Mouse (Mus musculus): Measurements from ENCODE around the gene Msmb. TPM values are rescaled to one million over a fixed set of nuclear protein-coding genes. Genes with fewer than 3 reads are reported as not detected.

The Msmb gene
- total and polyA plus RNA-seq, 3 experiments, result not detected

DNA sequence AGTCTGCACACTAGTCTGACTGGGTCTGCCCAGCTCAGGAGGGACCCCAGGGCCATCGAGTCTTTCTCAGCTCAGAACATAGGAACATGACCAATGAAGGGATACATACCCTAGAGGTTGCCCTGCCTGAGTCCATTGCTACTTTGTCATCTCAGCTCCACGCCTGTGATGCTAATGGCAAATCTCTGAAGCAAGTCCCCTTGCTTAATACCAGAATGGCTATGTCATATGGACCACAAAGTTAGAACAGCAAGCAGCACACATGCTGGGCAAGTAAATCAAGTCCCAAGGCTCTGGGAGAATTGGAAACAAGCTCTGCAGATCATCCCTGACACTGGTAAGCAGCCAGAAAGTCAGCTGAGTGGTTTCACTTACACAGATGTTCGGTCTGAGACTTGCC lies 42.9 kb upstream of the Msmb start:
- no peak overlapping the region for H3K27ac ChIP-seq (ENCODE audit: control insufficient read depth, low read depth, low read length)
- no peak for DNase-seq (ENCODE audit: low read depth, low spot score)
- peaks cover 0 to 40% of the 10 kb centered on the region in 2 experiments; a peak in 2 of 4 replicates for H3K36me3 ChIP-seq (ENCODE audit: control insufficient read depth in 1 of 2, insufficient read depth in 2 of 2, low read length in 2 of 2)
- no peaks in the 10 kb centered on the region for H3K79me2 ChIP-seq (ENCODE audit: control insufficient read depth, insufficient read depth, low read length, poor library complexity)
- TF ChIP-seq CTCF (IDR thresholded peaks at IDR 0.05 in 2 of 3, conservative IDR thresholded peaks at IDR 0.05 in 1 of 3; ENCODE audit: control insufficient read depth in 1 of 3, insufficient read depth in 1 of 3, low read depth in 2 of 3, low read length in 3 of 3, poor library complexity in 1 of 3, severe bottlenecking in 1 of 3), result no peak
- TF ChIP-seq ZC3H11A (IDR thresholded peaks at IDR 0.05; ENCODE audit: low read depth, low read length), result no peak
- H3K9me3 ChIP-seq (replicated peaks; ENCODE audit: insufficient read depth, low read length), result no peaks in the 10 kb centered on the region
- no peak overlapping the region for H3K9ac ChIP-seq (ENCODE audit: control insufficient read depth, low read depth, low read length, poor library complexity, severe bottlenecking)
- H3K4me1 ChIP-seq (ENCODE audit: control insufficient read depth in 1 of 2, insufficient read depth in 2 of 2, low read length in 2 of 2), result no peaks in the 10 kb centered on the region
- H3K4me3 ChIP-seq (ENCODE audit: control insufficient read depth in 1 of 2, insufficient read depth in 1 of 2, low read depth in 2 of 2, low read length in 2 of 2), result no peak overlapping the region
- H3K27me3 ChIP-seq (ENCODE audit: control insufficient read depth in 1 of 2, insufficient read depth in 2 of 2, low read length in 2 of 2), result no peaks in the 10 kb centered on the region

DNA sequence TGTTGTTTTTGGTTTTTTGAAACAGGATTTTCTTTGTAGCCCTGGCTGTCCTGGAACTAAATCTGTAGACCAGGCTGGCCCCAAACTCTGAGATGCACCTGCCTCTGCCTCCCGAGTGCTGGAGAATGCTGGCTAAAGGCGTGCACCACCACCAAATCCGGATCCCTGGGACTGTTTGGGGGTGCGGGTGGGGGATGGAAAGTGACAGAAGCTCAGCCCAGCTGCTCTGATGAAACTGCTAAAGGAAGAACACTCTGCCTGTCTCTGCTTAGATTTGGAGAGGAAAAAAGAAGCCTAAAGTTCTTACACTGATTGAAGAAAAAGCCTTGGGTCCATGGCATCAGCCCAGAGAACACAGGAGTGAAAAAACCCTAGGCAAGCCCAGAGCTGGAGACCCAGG lies 38.3 kb upstream of the Msmb start:
- no peak overlapping the region for H3K9ac ChIP-seq (ENCODE audit: control insufficient read depth, low read depth, low read length, poor library complexity, severe bottlenecking)
- peaks cover 7% of the 10 kb centered on the region in 2 experiments for H3K4me1 ChIP-seq (ENCODE audit: control insufficient read depth in 1 of 2, insufficient read depth in 2 of 2, low read length in 2 of 2)
- no peaks in the 10 kb centered on the region for H3K79me2 ChIP-seq (ENCODE audit: control insufficient read depth, insufficient read depth, low read length, poor library complexity)
- no peaks in the 10 kb centered on the region for H3K9me3 ChIP-seq (replicated peaks; ENCODE audit: insufficient read depth, low read length)
- no peak for DNase-seq (ENCODE audit: low read depth, low spot score)
- peaks cover 5 to 17% of the 10 kb centered on the region in 2 experiments for H3K36me3 ChIP-seq (ENCODE audit: control insufficient read depth in 1 of 2, insufficient read depth in 2 of 2, low read length in 2 of 2)
- TF ChIP-seq SMC3 (IDR thresholded peaks at IDR 0.05; ENCODE audit: low read depth, low read length), result no peak
- TF ChIP-seq MAZ (IDR thresholded peaks at IDR 0.05; ENCODE audit: low read depth, low read length), result no peak
- TF ChIP-seq BHLHE40 (IDR thresholded peaks at IDR 0.05; ENCODE audit: borderline replicate concordance, low read depth, low read length), result no peak
- no peak for TF ChIP-seq CHD1 (IDR thresholded peaks at IDR 0.05; ENCODE audit: low read depth, low read length)
- TF ChIP-seq TCF12 (IDR thresholded peaks at IDR 0.05; ENCODE audit: low read depth, low read length), result no peak
- no peak for TF ChIP-seq ZNF384 (IDR thresholded peaks at IDR 0.05; ENCODE audit: low read depth, low read length)
- no peak for TF ChIP-seq RCOR1 (IDR thresholded peaks at IDR 0.05; ENCODE audit: low read depth, low read length)
- no peak for TF ChIP-seq E2F4 (IDR thresholded peaks at IDR 0.05; ENCODE audit: borderline replicate concordance, low read depth, low read length)
- H3K27ac ChIP-seq (ENCODE audit: control insufficient read depth, low read depth, low read length), result no peak overlapping the region
- no peak overlapping the region for H3K4me3 ChIP-seq (ENCODE audit: control insufficient read depth in 1 of 2, insufficient read depth in 1 of 2, low read depth in 2 of 2, low read length in 2 of 2)
- no peaks in the 10 kb centered on the region for H3K27me3 ChIP-seq (ENCODE audit: control insufficient read depth in 1 of 2, insufficient read depth in 2 of 2, low read length in 2 of 2)

DNA sequence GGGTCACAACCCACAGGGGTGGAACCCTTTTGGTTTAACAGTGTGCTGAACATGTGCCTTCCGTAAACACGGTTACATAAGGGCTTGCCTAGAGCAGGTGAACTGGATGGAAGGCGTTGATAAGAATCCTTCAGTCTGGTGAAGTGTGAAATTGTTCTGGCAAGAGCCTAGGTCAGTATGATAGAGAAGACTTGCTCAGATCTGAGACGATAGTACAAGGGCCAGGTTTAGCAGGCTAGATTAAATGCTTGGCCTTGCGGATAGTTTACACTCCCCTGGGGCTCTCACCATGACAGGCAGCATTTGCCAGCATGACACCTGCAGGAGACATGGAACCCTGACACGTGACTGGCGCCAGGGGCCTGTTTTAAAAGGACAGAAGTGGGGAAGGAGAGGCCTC lies 36.2 kb upstream of the Msmb start:
- DNase-seq (ENCODE audit: low read depth, low spot score), result peak; percentile 19
- H3K36me3 ChIP-seq (ENCODE audit: control insufficient read depth in 1 of 2, insufficient read depth in 2 of 2, low read length in 2 of 2), result peaks cover 2 to 5% of the 10 kb centered on the region in 2 experiments
- no peak overlapping the region for H3K9ac ChIP-seq (ENCODE audit: control insufficient read depth, low read depth, low read length, poor library complexity, severe bottlenecking)
- H3K9me3 ChIP-seq (replicated peaks; ENCODE audit: insufficient read depth, low read length), result no peaks in the 10 kb centered on the region
- no peak overlapping the region for H3K27ac ChIP-seq (ENCODE audit: control insufficient read depth, low read depth, low read length)
- TF ChIP-seq TAL1 (IDR thresholded peaks at IDR 0.05; ENCODE audit: low read length) (no peak), SIN3A (IDR thresholded peaks at IDR 0.05; ENCODE audit: low read length) (no peak), ETS1 (IDR thresholded peaks at IDR 0.05; ENCODE audit: low read depth, low read length) (peak; percentile 41), MYC (IDR thresholded peaks at IDR 0.05; ENCODE audit: low read depth, low read length) (no peak), USF1 (IDR thresholded peaks at IDR 0.05; ENCODE audit: low read depth, low read length) (peak; percentile 69), USF2 (IDR thresholded peaks at IDR 0.05; ENCODE audit: borderline replicate concordance in 1 of 2, insufficient read depth in 1 of 2, low read depth in 1 of 2, low read length in 2 of 2) (no peak), EP300 (IDR thresholded peaks at IDR 0.05; ENCODE audit: low read depth in 1 of 2, low read length in 2 of 2) (no peak), MXI1 (IDR thresholded peaks at IDR 0.05; ENCODE audit: low read depth, low read length) (peak; percentile 38; the same call in 1 of the 2 replicates), CTCF (IDR thresholded peaks at IDR 0.05 in 2 of 3, conservative IDR thresholded peaks at IDR 0.05 in 1 of 3; ENCODE audit: control insufficient read depth in 1 of 3, insufficient read depth in 1 of 3, low read depth in 2 of 3, low read length in 3 of 3, poor library complexity in 1 of 3, severe bottlenecking in 1 of 3) (no peak), MAZ (IDR thresholded peaks at IDR 0.05; ENCODE audit: low read depth, low read length) (no peak), GATA1 (IDR thresholded peaks at IDR 0.05; ENCODE audit: low read depth, low read length) (peak; percentile 20; the same call in 1 of the 2 replicates), MYB (IDR thresholded peaks at IDR 0.05; ENCODE audit: low read depth, low read length) (no peak)
- H3K4me1 ChIP-seq (ENCODE audit: control insufficient read depth in 1 of 2, insufficient read depth in 2 of 2, low read length in 2 of 2), result peaks cover 7% of the 10 kb centered on the region in 2 experiments
- H3K27me3 ChIP-seq (ENCODE audit: control insufficient read depth in 1 of 2, insufficient read depth in 2 of 2, low read length in 2 of 2), result no peaks in the 10 kb centered on the region
- no peak overlapping the region for H3K4me3 ChIP-seq (ENCODE audit: control insufficient read depth in 1 of 2, insufficient read depth in 1 of 2, low read depth in 2 of 2, low read length in 2 of 2)
- H3K79me2 ChIP-seq (ENCODE audit: control insufficient read depth, insufficient read depth, low read length, poor library complexity), result no peaks in the 10 kb centered on the region
